Mouse (Mus musculus): ENCODE measurements around the gene Tmem213. TPM values are rescaled to one million over a fixed set of nuclear protein-coding genes. Genes with fewer than 3 reads are reported as not detected.

The Tmem213 gene
- total and polyA plus RNA-seq, 3 experiments, result not detected

DNA sequence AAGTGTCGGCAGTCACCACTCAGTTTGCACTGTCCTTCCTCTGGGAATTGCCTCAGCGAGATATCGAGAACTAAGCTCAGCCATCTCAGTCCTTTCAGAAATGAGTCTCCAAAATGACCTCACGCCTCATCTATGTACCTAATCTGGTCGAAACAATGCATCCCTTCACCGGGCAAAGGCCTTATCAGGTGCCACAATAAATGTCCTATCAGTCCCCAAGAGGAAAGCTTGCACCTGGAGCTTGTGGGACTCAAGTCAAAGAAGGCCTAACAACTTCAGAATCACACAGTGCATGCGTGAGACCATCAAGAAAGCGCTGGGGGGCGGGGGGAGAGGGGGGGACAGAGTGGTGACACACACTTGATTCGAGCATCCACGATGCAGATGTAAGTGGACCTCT is 43.2 kb downstream of the Tmem213 start:
- Histone ChIP-seq H3K27ac (ENCODE audit: insufficient read depth, low read depth) (no peak overlapping the region), H3K9me3 (replicated peaks; ENCODE audit: low read length) (no peaks in the 10 kb centered on the region), H3K27me3 (replicated peaks) (no peaks in the 10 kb centered on the region), H3K4me1 (ENCODE audit: control insufficient read depth in 1 of 2, insufficient read depth in 2 of 2) (peaks cover 9 to 22% of the 10 kb centered on the region in 2 experiments), H3K79me2 (replicated peaks; ENCODE audit: control insufficient read depth, extremely low read depth, insufficient read depth, poor library complexity, severe bottlenecking) (no peaks in the 10 kb centered on the region), H3K4me3 (replicated peaks in 1 of 3; ENCODE audit: low read depth in 2 of 3, low read length in 2 of 3, poor library complexity in 1 of 3) (no peak overlapping the region), H3K36me3 (replicated peaks in 1 of 2; ENCODE audit: control insufficient read depth in 1 of 2, insufficient read depth in 1 of 2, low read length in 1 of 2) (peaks cover 0 to 34% of the 10 kb centered on the region in 2 experiments), H3K9ac (ENCODE audit: insufficient read depth, low read depth) (no peak overlapping the region), H3K4me2 (ENCODE audit: insufficient read depth, low read depth, poor library complexity, severe bottlenecking) (no peak overlapping the region)
- in situ Hi-C loops (cut with MboI; ENCODE audit: low pct_ligation_motif_present, low pct_unique_long_range_greater_than_20kb, low sequenced_read_pairs) (loop anchor here (25.0 kb wide), 1 partner anchor 385 kb away; the partner anchor contains the start of gene Fmc1), dilution Hi-C loops (cut with MboI; ENCODE audit: extremely low pct_ligation_motif_present, extremely low pct_unique_long_range_greater_than_20kb, low sequenced_read_pairs) (no loop called here)
- TF ChIP-seq E2F4 (IDR thresholded peaks at IDR 0.05; ENCODE audit: insufficient replicate concordance, low read depth, low read length) (no peak), NELFE (IDR thresholded peaks at IDR 0.05; ENCODE audit: low read depth, low read length) (no peak), JUN (IDR thresholded peaks at IDR 0.05; ENCODE audit: insufficient read depth, low read depth, low read length) (no peak), ETS1 (conservative IDR thresholded peaks at IDR 0.05; ENCODE audit: low read depth, low read length) (no peak), SIN3A (IDR thresholded peaks at IDR 0.05; ENCODE audit: low read length) (no peak), CHD1 (IDR thresholded peaks at IDR 0.05; ENCODE audit: low read depth, low read length) (no peak), MXI1 (IDR thresholded peaks at IDR 0.05; ENCODE audit: low read depth, low read length) (no peak), UBTF (IDR thresholded peaks at IDR 0.05; ENCODE audit: low read depth, low read length) (no peak), ELF1 (IDR thresholded peaks at IDR 0.05; ENCODE audit: low read depth, low read length) (no peak), BHLHE40 (IDR thresholded peaks at IDR 0.05; ENCODE audit: low read depth, low read length) (no peak), POLR2AphosphoS2 (IDR thresholded peaks at IDR 0.05; ENCODE audit: low read depth, low read length) (no peak), RCOR1 (conservative IDR thresholded peaks at IDR 0.05; ENCODE audit: low read depth, low read length) (no peak), IRF4 (IDR thresholded peaks at IDR 0.05; ENCODE audit: low read depth, low read length) (no peak), NRF1 (IDR thresholded peaks at IDR 0.05; ENCODE audit: low read depth, low read length) (no peak), USF2 (conservative IDR thresholded peaks at IDR 0.05; ENCODE audit: low read depth, low read length) (no peak), MAFK (IDR thresholded peaks at IDR 0.05; ENCODE audit: insufficient replicate concordance, low read length) (no peak), EP300 (IDR thresholded peaks at IDR 0.05; ENCODE audit: low read length) (no peak), TCF12 (IDR thresholded peaks at IDR 0.05; ENCODE audit: low read depth, low read length) (no peak)
- no peak for DNase-seq (ENCODE audit: extremely low read depth)

DNA sequence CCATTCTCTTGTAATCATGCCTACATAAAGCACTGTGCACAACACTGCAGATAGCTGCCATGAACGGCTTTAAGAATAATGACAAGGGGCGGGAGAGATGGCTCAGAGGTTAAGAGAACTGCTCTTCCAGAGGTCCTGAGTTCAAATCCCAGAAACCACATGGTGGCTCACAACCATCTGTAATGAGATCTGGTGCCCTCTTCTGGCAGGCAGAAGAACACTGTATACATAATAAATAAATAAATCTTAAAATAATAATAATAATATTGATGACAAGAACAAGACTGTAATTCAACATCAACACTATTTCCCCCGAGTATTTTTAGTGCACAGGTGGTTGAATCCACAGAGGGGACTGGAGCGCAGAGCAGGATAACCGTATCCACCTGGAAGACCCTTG is 47.1 kb downstream of the Tmem213 start:
- Histone ChIP-seq H3K9ac (ENCODE audit: insufficient read depth, low read depth) (no peak overlapping the region), H3K4me3 (replicated peaks in 1 of 3; ENCODE audit: low read depth in 2 of 3, low read length in 2 of 3, poor library complexity in 1 of 3) (no peak overlapping the region), H3K4me1 (ENCODE audit: control insufficient read depth in 1 of 2, insufficient read depth in 2 of 2) (peaks cover 3 to 18% of the 10 kb centered on the region in 2 experiments), H3K27ac (ENCODE audit: insufficient read depth, low read depth) (no peak overlapping the region), H3K27me3 (replicated peaks) (no peaks in the 10 kb centered on the region), H3K79me2 (replicated peaks; ENCODE audit: control insufficient read depth, extremely low read depth, insufficient read depth, poor library complexity, severe bottlenecking) (no peaks in the 10 kb centered on the region), H3K36me3 (replicated peaks in 1 of 2; ENCODE audit: control insufficient read depth in 1 of 2, insufficient read depth in 1 of 2, low read length in 1 of 2) (peaks cover 0 to 19% of the 10 kb centered on the region in 2 experiments), H3K4me2 (ENCODE audit: insufficient read depth, low read depth, poor library complexity, severe bottlenecking) (no peak overlapping the region), H3K9me3 (replicated peaks; ENCODE audit: low read length) (no peaks in the 10 kb centered on the region)
- dilution Hi-C loops (cut with MboI; ENCODE audit: extremely low pct_ligation_motif_present, extremely low pct_unique_long_range_greater_than_20kb, low sequenced_read_pairs), result no loop called here
- no peak for DNase-seq (ENCODE audit: extremely low read depth)
- in situ Hi-C loops (cut with MboI; ENCODE audit: low pct_ligation_motif_present, low pct_unique_long_range_greater_than_20kb, low sequenced_read_pairs), result loop anchor here (25.0 kb wide), 1 partner anchor 381 kb away; the partner anchor contains the start of gene Fmc1
- TF ChIP-seq CTCF (conservative IDR thresholded peaks at IDR 0.05 in 1 of 2, IDR thresholded peaks at IDR 0.05 in 1 of 2; ENCODE audit: low read depth in 2 of 2, low read length in 2 of 2), result 0 out of 4 replicates have a peak, but pooled peaks of 1 of the 2 experiments have one; percentile 7
- TF ChIP-seq ELF1 (IDR thresholded peaks at IDR 0.05; ENCODE audit: low read depth, low read length), result no peak
- no peak for TF ChIP-seq MAX (IDR thresholded peaks at IDR 0.05; ENCODE audit: low read length)
- no peak for TF ChIP-seq NELFE (IDR thresholded peaks at IDR 0.05; ENCODE audit: low read depth, low read length)

All from CH12.LX (cell line).